Mouse (Mus musculus) hindlimb bud, embryonic 11.5 days (tissue): Measurements from ENCODE around the gene Gas2.

ENCODE experiments used
- DNase-seq: peaks from one replicate; pipeline ENCODE4 v3.0.0-alpha.2; 2012; ENCODE audit warnings: low read depth, low spot score; ENCODE audit errors: extremely low spot score

Gene Gas2

DNA sequence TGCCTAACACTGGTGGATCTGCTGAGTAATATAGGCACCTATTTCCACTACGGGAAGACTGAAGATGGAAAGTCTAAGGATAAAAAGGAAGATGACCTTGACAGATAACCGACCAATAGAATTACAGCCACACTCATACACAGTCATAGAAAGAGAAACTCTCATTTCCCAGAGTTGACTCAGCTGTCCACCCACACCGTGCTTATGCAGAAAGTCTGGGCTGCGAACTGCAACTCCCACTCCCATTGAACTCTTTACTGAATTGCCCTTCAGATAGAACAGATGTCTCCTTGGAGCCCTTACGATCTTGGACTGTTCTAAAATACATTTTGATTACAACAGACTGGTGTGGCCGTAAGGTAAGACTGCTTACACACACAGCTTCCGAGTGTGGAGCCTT lies 102.9 kb downstream of the Gas2 start:
- no peak for DNase-seq

DNA sequence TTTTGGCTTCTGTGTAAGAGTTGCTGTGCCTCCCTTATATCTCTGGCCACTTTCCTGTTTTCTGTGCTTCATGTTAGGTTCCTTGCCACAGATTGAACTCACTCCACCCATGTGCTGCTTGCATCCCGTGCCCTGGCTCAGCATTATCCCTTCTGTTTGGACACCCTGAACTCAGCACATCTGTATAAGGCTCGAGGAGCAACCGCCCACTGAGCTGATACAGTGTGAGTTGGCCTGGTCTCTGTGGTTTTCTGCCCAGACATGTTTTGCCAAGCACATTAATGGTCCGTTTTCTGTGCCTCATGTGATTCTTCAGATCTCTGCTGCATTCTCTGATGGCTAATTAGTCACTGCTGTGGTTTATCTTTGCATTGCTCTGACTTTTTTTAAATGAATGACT lies 105.8 kb downstream of the Gas2 start:
- no peak for DNase-seq

DNA sequence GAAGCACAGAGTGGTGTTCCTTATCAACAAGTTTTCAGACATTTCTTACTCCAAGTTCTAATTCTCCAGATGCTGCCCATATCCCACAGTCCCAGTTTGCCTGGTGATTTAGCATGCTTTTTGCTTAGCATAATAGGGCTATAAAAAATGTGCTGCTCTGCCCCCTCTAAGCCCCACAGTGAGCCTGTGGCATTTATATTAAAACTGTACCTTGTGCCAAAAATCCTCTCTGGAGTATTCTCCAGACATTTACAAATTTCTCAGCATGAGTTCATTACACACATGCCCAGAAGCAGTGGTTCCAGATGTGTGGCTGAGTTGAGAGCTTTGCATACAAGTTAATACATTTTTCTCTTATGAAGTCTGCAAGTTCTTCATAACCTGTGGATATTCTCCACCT lies 107.6 kb downstream of the Gas2 start:
- DNase-seq = no peak

DNA sequence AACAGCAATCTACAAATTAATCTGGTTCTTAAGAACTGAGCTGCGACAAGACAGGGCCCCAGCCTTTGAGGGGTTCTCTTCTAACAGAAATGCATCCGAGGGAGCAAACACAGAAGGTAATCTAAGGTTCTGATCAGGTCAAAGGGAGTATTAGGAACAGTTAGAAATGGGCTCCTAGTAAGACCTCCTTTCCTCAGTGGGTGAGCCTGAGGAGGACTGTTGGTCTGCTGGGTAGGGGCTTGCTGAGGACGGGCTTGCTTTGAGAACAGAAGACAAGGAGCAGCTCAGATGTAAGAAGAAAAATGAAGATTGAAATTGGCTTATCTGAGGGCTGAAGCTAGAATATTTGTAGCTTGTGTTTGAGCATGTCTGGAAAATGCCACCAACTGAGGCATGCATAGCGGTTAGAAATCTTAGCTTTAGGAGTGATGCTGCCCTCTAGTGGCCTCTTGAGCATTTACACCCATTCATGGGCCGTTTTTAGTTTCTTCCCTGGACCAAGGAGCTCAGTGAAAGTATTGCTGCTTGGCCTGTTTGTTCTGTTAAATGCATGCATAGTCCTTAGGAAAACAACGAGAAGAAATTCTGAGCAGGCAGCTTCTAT lies 110.5 kb downstream of the Gas2 start:
- DNase-seq = peak; percentile 44

DNA sequence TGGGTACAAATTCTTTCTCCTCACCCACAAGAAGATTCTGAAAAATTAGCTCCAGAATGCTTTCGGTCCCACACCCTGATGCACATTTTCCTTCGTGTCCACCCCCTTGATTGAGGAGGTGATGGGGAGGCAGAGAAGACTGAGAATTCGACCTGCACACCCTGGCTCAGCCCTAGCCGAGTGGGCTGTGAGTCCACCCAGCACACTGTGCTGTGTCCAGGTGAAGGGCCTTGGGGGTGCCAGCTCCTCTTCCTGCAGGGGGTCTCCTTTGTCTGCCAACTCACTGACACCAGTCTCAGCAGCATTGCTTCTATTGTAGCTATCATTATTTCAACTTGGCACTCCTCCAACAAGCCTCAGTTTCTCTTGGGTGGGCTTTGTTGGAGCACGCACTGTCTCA lies 111.3 kb downstream of the Gas2 start:
- DNase-seq = no peak

DNA sequence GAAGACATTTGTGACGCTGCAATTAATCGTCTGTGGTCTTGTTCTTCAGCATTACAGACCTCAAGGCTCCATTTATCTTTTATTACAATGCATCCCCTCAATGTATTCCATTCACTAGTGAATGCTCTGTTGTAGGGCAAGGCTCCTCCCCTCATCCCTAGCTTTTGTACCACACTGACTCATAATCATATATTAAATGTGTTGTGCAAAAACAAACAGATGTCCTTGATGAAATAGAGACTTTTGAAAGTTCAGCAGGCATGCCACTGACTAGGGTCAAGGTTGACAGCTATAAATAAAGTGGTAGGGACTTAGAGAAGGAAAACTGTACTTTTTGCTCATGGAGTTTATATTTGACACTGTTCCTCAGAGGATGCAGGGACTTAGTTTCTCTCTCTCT lies 111.7 kb downstream of the Gas2 start:
- no peak for DNase-seq

DNA sequence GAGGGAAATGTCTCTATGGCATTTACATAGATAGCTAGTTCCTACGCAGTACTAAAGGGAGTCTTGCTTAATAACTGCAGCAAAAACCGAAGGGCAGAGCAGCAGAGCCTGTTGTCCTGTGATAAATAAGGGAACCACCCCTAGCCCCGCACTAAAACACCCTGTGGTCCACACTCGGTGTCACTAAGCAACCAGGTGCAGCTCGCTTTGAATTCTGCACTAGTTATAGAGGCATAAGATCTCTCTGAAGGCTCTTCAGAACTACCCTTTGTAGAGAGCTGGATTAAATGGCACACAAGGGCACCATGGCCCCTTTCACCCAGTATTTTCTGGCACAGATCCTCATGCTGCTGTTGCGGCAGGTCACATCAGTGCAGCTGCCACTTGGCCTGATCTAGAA lies 113.4 kb downstream of the Gas2 start:
- no peak for DNase-seq

DNA sequence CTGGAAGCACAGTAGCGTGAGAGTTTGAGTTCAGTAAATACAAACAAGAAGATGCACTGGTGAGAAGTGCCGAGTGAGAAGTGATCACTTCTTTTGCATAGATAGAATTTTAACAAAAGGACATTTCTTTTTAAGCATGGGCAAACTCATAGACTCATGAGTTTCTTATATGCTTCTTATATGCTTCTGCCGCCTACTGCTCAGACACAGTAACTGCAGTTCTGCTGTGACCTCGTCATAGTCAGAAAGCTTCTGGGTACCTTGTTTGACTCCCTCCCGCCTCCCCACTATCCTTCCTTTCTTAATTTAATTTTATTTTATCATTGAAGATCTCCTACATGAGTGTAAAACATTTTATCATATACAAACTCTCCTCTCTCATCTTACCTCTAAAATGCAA lies 117.5 kb downstream of the Gas2 start:
- DNase-seq = no peak

DNA sequence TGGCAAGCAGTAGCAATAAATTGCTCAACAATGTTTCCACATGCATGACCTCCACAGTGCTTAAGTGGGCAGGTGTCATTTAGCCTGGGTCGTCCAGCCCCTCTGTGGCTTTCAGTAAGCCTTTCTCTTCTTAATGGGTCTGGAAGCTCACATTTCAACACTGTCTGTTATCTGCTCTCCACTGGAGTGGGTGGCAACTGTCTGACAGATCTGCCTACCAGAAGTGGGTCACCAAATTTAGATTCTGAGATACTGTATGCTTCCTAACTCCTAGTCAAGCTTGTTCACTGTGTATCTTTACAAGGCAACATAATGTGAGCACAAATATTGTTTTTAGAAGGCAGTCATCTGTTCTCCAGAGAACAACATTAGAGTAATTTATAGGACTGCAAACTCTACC lies 120.5 kb downstream of the Gas2 start:
- DNase-seq = no peak

DNA sequence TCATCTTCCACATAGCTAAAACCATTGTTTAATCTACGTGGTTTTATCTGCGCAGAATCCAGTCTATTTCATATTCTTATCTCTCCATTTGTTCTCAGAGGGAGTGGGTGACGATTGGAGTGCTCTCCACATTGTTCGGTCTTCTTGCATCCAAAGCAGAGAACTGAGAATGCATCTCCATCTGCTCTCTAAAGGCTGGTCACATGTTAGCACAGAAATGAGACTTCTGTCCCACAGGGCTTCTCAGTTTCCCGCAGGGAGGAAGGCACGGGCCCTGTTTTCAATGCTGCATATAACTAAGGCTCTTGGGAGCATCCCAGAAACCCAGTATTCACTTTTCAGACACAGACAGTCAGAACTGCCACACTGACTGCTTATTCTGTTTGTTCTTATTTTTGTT lies 123.9 kb downstream of the Gas2 start:
- DNase-seq = no peak

DNA sequence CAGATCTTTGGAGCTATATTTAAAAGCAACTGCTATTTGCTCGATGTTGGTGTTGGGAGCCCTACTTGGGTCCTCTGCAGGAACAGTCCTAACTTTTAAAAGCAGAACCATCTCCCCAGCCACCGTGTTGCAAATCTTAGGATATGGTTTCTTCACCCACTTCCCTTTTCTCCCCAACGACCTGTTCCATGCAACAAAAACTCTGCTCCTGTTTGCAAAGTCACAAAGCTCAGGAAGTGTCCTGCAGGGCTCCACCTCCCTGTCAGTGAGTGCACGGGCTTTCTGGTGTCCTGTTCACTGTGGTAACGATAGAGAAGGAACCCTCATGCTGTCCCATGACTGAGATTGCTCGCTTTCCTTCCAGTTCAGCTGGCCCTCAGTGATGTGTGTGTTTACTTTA lies 125.1 kb downstream of the Gas2 start:
- DNase-seq = no peak

DNA sequence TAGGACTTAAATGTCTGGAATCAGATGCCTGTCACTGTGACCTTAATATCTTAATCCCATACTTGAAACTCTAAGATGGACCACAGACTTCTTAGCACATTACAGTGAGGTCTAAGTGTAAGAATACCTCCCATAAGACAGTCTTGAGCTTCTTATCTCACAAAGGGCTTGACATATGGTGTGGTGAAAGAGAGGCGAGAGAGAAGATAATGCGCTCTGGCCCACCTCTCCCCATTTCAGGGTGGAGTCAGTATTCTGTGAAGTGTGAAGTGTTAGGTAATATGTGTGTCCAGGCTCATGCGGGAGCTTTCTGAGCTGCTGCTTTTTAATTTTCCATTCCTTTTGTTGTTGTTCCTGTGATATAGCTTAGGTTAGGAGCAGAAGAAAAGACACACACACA lies 129.2 kb downstream of the Gas2 start:
- DNase-seq = no peak

DNA sequence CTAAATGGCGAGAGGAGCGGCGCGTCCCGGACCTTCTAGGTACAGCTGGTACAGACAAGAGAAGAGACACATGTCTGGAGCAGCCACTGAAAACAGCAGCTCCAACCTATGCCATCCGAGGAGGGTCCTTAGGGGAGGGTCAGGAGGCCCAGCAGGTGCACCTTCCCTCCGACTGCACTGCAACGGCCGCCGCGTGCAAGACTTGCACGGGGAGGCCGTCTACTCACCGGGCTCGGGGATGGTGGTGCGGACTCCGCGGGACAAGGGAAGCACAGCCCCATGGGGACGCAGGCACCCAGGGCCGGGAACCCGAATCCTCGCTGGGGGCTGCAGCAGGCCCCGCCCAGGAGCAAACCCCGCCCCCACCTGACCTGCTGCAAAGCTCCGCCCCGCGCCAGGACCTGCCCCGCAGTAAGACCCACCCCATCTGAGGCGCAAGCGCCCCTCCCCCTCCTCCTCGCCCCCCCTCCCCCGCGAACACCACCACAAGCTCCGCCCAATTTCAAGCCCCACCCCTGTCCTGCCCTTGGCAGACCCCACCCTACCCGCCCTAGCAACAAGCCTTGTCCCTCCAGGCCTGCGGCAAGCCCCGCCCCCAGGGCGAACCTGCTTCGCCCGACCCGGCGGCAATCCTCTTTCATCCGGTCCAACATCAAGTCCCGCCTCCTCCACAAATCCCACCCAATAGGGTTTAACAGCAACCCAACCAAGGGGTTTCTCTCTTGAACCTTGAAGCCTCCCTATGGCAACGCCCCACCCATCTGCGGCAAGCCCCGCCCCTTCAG lies 143.9 kb downstream of the Gas2 start, which contains the start of gene Svip:
Gene Svip, minus strand, starts transcription at position 508 of the 785 bp plus-strand sequence.
- DNase-seq = peak; percentile 39

DNA sequence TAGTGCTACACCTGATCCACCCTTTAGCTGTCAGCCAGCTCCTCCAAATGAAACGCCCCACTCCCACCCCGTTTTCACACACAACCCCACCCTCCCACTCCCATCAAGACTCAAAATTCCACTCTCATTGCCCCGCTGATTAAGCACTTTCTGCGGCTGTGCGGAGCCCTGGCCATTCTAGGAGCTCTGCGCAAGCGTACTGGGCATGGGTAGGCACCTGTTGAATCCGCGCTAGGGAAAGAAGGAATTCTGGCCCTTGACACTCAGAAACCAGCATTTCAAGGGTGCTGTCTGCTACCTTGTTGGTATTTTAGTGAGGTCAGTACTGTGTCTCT lies 144.4 kb downstream of the Gas2 start:
- DNase-seq = peak; percentile 33

DNA sequence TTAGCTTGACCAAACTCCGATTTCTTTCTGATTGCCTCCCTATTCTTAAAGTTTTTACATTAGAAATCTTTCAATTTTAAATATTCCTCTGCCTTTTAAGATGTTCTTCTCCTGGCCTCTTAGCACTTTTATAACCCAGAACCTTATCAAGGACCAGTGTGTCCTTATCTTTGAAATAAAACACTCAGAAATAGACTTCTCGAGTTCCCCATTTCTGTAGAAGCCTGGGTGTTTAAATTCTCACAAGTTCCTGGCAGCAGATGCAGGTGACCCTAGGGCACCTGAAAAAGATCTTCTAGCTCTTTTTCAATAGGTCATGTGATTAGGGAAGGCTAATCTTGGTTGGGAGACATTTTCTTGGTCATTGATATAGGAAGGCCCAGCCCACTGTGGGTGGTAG lies 145.3 kb downstream of the Gas2 start:
- no peak for DNase-seq

DNA sequence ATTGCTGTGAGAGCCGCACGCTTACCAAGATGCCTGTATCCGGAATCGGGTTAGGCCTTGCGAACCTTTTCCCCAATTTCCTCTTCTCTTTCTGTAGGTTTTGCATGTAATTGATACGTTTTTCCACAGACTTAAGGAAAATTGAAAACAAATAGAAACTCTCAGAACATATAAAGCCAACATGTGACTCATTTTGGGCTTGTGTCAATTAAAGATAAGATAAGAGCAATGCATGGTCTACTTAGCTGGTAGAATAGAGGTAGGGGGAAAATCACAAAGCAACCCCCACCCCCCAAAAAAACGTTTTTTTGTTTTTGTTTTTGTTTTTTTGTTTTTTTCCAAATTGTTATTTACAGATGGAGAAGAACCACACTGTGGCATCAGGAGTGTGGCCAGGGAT lies 151.6 kb downstream of the Gas2 start:
- no peak for DNase-seq

DNA sequence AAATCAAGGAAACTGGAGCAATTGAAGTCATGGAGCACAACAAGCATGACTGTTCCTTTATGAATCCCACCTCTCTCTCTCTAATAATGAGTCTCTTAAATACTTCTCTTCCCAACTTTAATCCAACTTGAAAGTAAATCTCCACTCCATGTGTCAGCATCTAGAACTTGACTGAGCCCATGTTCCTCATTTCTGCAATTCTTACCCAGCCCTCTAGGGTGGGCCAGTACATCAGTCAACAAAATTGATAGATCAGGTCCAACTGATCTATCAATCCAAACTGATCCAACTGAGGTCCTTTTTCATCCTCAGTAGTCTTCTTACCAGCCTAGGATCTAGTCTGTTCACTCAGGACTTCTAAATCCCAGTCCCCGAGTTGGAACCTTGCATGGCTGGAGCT lies 153.4 kb downstream of the Gas2 start:
- DNase-seq = no peak

DNA sequence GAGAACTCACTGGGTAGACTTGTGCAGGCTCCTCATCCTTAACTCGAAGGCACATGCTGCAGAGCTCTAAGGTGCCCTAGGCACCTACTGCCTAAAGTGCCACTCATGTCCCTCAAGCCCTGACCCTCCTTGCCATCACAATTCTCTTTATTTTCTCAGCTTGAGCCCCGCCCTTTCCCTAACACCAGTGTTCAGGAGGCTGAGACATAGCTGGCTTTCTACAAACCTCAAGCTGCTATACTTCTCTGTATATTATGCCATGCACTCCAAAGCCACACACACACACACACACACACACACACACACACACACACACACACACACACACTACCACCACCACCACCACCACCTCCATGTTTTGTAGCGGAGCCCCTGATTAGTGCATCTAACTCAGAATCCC lies 153.8 kb downstream of the Gas2 start, which contains the start of gene 1700015G11Rik:
Gene 1700015G11Rik, minus strand, starts transcription at position 101 of the 400 bp plus-strand sequence.
- no peak for DNase-seq

DNA sequence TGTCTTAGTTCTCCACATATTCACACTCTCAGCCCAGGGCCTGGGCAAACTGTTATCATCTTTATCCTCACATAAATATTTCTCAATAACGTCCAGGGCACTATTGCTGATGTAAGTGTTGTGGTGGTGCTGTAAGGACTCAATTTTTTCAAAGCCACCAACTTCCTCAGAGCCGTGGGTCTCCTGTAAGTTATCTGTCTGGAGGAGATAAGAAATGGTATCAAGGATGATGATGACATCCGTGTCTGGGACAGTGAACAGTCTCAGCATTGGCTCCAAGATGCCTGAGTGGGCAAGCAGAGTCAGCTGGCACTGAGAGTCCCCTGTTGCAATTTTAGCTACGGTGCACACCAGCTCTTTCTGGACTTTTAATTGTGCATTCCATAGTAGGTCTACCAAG lies 160.2 kb downstream of the Gas2 start:
- no peak for DNase-seq

DNA sequence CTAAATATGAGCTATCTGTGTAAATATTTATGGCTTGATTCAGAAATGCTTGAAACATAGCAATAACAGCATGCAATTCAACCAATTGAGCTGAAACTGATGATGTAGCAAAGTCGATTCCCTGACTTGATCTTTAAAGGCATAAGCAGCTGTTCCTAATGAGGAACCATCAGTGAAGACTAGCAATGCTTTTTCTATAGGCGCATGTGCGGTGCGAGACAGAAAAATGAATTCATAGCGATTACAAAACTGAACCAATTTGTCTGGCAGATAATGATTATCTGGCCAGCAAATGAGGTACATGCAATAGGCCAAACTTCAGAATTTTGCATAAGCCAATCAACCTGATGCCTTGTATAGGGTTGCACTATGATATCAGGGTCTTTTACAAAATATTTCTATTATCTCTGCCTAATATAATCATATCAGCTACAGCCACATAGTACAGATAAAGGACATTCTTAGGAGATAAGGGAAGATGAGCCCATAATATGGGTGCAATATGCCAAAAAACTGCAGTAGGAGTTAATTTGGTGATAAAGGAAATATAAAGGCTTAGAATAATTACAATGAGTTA lies 162.3 kb downstream of the Gas2 start:
- DNase-seq = no peak

DNA sequence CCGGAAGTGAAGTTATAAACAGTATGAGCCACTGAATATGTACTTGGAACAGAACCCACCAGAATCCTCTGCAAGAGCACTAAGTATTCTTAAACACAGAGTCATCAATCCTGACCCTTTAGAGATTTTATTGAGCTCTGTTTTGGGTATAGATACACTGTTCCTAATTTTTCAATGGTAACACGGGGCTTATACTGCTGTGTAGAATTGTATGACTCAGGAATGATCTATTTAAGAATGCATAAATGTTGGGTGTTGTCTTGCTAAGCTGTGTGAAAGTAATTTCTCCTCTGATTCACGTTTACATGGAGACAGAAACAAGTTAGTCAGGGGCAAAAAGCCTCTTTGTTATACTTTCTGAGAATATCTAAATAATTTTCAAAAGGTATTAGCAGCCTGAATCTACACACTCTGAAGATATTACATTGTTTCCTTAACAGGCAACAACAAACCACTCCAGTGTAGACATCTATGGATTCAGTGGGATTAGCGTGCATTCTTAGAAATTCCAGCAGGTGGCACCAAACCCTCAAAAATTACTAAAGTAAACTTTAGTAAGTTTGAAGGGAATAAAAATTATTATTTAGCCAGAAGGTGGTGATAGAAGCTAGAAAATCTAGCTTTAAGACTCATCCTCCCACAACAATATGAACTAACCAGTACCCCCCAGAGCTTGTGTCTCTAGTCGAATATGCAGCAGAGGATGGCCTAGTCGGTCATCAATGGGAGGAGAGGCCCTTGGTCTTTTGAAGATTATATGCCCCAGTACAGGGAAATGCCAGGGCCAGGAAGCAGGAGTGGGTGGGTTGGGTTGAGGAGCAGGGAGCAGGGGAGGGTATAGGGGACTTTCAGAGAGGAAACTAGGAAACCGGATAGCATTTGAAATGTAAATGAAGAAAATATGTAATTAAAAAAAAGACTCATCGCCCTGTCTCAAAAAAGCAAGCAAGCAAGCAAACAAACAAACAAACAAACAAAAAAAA lies 176.1 kb downstream of the Gas2 start:
- DNase-seq = peak; percentile 37
